Mouse (Mus musculus): ENCODE results near the gene Ing5.
A peak's percentile ranks its signal among the peaks of the same experiment; 100 is the strongest.
"Not testable (repeated sequence)": the region's sequence is repeated elsewhere in the genome, so short reads cannot be mapped to it uniquely, and the experiment has no call there.

Gene Ing5

DNA sequence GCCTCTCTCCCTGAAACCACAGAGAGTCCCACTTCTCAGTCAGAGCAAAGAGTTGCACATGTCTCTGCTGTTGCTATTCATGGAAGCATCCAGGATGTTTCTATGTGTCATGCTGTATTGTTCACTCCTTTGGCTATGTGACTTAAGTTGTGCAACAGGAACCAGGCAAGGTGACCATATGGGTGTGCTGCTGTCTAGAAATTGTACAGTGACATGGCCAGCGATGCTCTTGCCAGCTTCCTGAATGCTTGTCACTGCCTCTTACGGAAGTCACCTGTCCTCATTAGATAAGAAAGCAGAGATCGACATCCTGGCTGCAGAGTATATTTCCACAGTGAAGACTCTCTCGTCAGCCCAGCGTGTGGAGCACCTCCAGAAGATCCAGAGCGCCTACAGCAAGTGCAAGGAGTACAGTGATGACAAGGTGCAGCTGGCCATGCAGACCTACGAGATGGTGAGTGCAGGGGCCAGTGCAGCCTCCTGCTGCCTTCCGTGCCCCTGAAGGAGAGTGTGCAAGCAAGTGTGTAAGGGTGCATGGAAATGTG lies 7.8 kb downstream of the Ing5 start:
- peak; percentile 57 for DNase-seq

DNA sequence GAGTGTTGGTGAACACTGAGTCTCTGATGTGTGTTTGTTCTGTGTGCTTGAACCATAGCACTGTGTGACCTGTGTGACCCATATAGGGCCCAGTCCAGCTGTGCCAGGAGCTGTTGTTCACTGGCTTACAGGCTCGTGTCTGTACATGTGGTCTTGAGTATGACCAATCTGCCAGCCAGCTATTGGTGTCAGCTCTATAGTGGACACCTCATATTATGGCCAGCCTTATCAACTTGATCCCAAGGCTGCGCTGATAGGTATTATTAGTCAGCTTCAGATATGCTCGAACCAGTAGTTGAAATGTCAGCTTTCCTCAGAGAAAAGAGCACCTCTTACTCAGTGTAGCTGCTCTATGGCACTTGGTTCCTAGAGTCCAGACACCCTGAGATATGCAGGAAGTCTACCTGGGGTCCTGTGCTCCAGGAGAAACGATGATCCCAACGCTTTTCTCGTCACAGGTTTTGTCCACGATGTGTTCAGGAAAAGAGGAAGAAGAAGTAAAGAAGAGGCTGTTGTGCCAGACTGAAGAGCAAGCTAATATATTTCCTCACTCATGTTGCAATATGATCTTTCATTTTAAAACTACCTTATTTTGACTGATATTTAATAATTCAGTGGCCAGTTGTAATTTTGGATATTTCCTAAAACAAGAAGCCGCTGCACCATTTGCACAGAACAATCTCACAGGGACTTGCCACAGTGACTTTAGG lies 14.2 kb downstream of the Ing5 start:
- DNase-seq: no peak

DNA sequence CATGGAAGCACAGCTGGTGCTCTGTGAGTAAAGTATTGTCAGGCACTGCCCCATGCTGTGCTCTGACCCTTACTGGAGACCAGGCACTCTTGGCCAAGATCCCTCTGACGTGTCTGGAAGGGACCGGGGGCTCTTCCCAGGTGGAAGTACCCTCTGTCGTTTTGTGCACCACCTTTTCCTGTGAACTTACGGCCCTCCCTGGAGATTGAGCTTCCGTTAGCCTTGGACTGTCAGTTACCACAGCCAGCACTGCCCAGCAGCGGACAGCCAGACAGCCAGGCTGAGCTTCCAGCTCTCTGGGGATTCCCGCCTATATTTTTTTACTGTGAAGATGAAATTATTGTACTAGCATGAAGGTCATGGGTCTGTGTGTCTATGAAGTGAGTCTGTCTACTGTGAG lies 15.0 kb downstream of the Ing5 start:
- DNase-seq: no peak

DNA sequence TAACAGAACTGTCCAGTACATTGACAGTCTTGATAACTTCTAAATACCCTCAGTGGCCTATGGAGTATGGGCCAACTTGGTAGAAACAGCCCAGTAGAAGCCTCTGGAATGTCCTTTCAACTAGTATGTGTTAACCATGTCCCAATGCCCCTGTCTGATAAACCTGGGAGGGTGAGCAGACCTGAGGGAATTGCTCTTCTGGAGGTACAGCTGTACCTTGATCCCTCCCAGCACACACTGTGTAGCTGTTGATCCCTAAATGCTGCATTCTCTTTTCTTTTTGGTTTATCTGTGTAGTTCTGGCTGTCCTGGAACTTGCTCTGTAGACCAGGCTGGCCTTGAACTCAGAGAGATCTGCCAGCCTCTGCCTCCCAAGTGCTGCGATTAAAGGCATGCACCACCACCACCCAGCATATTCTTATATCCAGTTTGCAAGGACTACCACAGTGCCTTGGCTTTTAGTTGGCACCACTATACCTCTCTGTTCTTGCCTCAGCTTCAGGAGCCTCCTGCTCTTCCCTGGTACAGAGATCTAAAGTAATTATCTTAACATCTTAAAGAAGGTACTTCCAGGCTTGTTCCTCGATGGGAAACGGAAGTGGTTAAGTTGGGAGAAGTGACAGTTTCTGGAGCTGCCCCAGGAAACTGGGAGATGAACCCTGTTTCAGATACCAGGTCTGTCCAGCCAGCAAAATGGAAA lies 20.2 kb downstream of the Ing5 start:
- DNase-seq: peak; percentile 47

DNA sequence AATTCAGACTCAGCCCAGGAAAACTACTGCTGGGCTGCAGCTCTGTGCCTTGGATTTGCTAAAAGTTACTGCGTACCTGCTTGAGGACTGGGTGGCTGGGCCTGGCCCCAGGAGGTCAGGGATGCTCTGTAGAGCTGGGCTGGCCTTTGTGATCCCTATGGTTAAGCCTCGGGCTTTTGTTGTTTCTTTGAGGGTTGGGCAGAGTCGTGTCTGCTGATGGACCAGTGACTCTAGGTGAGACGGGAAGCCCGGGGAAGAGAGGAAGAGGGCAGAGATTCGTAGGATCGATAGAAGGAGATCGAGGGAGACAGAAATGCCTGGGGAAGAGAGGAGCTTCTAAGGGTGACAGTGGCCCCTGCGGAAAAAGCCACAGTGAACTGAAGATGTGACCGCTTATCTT lies 20.8 kb downstream of the Ing5 start, which contains the start of gene D2hgdh:
Gene D2hgdh (plus strand): TSS at position 301 of the 400 bp plus-strand sequence.
- no peak for DNase-seq

DNA sequence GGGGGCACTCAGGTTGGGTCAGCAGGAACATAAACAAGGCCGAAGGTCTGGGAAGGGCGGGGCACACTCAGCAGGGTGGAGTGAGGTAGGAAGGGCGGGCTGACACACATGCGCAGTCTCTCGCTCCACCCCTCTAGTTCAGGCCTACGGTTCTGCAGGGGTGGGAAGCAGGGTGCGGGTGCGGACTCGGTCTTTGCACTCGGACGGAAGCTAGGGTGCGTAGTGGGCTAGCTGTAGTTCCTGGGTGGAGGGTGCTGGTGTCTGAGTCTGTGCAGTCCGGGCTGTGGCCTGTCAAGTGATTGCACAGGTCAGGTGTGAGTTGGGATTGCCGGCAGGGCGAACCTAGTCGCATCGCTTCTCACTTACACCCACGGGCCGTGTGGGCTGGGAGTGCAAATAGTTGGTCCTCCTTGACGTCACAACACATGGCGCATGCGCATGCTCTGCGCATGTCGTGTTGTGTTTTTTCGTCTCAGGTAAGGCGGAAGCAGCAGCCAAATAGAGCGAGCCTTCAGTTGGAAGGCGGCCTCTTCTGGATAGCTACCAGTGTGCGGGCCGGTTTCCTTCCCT lies 21.4 kb downstream of the Ing5 start:
- peak; percentile 98 for DNase-seq

DNA sequence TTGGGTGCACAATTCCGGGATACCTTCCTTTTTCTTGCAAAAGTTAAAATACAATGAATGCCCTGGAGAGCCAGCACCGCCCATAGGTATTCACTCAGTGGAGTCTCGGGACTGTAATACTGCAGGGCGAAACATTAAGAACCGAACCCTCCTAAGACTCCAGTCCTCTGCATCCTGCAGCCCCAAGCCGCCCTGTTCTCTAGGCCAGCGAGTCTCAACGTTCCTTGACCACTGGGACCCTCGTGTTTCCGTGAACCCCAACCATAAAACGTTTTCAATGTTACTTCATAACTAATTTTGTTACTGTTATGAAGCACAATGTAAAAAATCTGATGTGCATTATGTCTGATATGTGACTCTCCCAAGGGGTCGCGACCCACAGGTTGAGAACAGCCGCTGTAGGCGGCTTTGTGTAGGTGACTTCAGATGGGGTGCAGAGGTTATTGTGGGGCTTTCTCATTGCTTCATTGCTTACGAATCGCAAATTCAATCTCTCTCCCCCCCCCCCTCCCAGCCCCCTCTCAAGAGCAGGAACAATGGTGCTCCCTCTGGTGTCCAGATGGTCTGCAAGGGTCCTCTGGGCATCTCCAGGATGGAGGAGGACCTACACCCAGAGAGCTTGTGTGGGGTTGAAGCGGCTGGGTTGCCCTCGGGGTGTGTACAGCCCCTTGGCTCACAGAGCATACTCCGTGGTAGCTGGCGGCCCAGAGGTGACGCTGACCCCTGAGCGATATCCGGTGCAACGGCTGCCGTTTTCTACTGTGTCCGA lies 22.2 kb downstream of the Ing5 start:
- DNase-seq: peak; percentile 72

DNA sequence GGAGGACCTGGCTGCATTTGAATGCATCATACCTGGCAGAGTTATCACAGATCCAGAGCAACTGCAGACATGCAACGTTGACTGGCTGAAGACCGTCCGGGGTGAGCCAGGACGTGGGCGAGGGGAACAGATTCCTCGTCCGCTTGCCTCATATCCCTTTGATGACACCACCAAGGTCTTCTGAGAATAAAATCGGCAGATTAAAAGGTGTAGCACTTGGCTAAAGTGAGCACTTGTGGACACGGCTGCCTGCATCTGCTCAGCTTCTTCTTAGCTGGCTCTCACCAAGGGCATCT lies 22.7 kb downstream of the Ing5 start:
- peak; percentile 74 for DNase-seq

DNA sequence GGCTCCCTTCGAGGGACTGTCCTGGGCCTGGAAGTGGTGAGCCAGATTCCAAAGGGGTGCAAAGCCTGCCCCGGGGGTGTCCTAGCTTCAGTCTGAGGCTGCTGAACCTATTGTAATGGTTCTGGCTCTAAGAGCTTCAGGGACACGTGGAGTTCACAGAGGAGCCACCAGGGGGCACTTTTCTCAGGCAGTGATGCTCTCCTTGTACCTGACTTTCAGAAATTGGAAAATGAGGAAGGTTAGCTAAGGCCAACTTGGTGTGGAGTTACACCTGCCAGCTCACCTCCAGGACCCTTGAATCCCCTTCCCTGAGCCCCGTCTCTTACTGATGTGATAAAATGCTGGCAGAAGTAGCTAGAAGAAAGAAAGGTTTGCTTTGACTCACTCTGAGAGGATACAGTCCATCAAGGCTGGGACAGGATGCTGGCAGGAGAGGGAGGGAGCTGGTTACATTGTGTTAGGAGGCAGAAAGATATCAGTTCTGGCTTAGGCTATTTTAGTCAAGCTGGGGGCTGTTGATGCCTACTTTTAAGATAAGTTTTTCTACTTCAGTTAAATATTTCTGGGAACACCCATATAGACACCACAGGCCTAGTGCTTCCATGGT lies 29.1 kb downstream of the Ing5 start:
- not testable (repeated sequence) for DNase-seq

DNA sequence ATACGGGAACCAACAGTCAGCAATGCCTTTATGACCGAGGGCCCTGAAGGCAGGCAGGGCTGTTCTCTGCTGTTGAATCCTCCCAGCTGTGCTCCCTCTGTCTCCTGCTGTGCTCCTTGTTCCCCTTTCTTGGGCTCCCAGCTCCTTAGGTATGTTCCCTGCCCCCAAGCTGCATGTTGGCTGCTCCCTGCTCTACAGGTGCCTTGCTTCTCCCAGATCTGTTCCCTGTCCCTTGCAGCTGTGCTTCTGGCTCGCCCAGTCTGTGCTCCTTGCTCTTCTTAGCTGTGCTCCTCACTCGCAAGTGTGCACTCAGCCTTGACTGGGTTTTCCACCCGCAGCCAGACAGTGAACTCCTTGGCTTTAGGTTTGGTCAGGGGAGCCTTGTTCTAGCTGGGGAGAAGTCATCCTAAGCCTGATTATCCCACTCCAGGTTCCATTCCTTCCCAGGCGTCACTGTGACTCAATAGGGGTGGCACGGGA lies 30.9 kb downstream of the Ing5 start:
- DNase-seq: no peak

DNA sequence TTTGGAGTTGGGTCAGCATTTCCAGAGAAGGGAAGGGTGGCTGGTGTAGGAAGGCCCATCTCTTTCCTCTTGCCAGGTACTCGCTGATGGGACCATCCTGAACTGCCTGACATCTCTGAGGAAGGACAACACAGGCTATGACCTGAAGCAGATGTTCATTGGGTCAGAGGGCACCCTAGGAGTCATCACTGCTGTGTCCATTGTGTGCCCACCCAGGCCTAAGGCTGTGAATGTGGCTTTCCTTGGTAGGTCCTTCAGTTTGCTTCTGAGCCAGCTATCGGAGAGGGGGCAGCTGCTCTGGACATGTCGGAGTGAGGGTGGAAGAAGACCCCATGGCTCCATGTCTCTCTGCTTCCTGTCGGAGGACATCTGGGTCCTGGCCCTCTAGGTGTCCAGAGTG lies 31.4 kb downstream of the Ing5 start:
- DNase-seq: no peak

DNA sequence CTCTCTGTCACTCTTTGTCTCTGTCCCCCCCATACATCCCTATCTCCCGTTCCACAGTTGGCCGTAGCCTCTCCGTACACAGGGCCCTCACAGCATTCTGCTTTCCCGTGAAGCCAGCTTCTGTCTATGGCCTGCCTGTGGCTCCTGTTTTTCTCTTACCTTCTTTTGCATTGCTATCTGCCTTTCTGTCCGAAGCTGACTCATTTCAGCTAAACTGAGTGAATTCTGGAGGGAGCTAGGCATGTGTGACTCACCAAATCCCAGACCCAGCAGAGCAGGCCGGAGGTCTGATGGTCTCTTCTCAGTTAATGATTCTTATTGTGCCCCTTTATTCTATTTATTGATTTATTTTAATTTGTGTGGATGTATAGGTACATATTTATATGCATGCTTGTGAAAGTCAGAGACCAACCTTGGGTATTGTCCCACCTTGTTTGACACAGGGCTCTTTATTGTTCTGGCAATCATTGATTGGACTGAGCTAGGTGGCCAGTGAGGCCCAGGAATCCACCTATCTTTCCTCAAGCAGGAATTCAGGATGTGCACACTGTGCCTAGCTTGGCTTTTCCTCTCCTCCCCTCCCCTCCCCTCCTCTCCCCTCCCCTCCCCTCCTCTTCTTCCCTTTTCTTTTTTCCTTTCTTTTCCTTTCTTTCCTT lies 32.2 kb downstream of the Ing5 start:
- no peak for DNase-seq

DNA sequence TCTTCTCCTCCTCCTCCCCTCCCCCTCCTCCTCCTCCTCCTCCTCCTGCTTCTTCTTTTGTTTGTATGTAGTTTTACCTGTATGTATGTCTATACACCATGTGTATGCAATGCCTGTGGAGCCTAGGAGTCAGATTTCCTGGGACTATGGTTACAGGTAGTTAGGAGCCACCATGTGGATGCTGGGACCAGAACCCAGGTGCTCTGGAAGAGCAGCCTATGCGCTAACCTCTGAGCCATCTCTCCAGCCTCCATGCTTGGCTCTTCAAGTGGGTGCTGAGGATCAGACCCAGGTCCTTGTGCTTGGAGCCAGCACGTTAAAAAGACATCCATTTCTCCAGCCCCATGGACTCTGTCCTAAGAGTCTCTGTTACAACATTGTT lies 32.8 kb downstream of the Ing5 start:
- no peak for DNase-seq

DNA sequence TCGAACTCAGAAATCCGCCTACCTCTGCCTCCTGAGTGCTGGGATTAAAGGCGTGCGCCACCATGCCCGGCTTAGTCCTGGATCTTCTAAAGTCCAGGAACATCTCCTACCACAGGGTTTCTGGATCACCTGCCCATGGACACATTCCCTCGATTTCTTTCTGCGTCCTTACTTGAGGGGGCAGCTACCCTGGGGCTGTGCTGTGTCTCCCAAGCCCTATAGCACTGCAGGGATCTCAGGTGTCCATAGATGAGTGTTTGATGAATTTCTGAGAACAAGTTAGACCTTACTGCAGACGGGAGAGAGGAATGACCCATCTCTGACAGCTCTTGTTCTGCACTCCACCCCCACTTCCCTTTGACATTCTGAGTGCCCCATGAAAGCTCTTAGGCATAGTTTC lies 33.6 kb downstream of the Ing5 start:
- DNase-seq: no peak

DNA sequence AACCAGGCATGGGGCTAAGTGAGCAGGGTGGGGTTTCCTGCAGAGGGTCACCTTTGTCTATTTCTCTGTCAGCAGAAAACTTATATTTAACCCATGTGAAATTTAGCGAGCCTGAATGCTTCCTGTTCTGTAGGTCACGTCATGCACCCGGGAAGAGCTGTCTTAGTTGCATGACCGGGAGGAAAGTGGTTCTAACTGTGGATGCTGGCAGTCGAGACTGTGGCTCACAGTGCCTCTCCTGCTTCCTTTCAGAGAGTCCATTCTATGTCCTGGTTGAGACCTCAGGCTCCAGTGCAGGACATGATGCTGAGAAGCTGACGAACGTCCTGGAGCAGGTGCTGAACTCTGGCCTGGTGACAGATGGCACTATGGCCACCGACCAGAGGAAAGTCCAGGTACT lies 34.8 kb downstream of the Ing5 start:
- DNase-seq: not testable (repeated sequence)

DNA sequence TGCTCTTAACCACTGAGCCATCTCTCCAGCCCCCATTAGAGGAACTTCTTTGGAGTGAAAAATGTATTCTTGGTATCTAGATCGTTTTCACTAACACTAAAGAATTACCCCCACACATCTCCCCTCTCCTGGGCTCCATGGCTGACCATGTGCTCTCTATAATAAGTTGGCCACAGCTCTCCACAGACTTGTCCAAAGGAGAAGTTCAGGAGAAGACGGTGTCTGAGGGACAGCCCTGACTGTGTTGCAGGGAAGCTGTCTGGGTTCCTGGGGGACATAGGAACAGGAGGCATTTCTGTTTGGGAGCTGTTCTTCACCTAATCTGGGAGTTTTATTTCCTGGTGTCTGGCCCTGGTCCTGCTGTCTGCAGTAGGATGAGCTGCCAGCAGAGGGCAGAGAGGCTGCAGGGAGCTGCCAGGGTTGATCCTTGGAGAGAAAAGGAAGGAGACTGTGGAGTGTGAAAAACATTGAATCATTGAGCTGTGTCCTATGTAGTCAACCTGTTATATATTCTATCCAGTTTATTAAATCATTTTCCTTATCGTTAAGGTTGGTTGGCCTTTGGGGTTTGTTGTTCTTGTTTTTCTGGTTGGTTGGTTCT lies 42.1 kb downstream of the Ing5 start:
- DNase-seq: not testable (repeated sequence)

DNA sequence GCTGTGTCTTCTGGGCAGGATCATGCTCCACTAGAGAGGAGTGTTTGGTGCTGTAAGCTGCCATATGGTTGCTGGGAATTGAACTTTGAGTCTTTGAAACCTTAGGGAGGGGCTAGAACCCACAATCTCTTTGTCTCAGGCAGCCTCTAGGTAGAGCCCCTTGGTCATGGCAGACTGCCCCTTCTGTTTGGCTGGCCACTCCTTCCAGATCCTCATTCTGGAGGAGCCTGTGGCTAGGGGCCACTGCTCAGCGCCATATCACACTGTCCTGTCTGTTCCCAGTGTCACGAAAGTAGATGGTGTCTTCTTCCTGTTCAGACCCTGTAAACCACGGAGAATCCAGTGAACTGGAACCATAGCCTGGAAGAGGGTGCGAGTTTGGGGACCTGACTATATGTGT lies 52.0 kb downstream of the Ing5 start:
- DNase-seq: not testable (repeated sequence)

DNA sequence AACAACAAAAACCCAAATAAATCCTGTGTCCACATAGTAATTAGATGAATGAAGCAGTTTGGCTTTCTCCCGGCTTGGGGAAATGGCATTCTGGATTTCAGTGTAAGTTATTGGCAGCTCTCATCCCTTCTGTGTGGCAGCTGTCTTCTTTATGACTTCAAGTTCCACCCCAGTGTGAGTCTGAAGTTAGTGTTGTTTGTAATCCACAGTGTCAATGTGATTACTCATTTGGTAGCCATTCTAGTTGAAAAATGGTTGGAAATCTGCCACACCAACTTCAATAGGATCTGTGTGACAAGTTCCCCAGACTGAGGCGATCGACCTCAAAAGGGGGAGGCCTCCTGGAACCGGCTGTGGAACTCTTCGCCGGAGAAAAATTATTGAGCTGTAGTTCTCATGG lies 53.6 kb downstream of the Ing5 start:
- DNase-seq: no peak

DNA sequence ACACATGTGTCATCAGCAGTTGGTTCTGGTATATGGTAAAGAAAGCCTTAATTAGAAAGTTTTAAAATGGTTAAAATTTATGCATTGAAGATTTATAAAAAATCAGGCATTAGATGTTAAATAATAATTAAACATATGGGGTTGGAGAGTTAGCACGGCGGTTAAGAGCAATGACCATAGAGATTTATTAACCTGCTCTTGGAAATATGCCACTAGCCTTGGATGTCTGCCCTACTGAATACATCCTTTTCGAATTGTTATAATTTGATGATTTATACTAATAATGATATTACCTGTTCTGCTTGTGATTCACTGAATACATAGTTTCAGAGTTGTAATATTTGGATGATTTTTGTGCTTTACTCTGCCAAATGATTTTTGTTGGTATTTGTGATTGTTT lies 54.2 kb downstream of the Ing5 start:
- no peak for DNase-seq

DNA sequence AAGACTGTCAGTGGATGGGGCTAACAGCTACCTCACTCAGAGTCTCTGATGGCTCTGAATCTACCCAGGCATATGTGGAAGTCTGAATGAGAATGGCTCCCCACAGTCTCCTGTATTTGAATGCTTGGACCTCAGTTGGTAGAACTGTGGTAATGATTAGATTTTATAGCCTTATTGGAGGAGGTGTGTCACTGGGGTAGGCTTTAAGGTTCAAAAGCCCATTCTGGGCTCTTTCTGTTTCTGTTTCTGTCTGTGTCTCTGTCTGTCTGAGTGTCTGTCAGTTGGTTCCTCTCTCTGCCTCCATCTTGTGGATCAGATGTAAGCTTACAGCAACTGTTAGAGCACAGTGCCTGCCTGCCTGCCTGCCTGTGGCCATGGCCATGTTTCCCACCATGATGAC lies 55.9 kb downstream of the Ing5 start:
- DNase-seq: no peak

DNA sequence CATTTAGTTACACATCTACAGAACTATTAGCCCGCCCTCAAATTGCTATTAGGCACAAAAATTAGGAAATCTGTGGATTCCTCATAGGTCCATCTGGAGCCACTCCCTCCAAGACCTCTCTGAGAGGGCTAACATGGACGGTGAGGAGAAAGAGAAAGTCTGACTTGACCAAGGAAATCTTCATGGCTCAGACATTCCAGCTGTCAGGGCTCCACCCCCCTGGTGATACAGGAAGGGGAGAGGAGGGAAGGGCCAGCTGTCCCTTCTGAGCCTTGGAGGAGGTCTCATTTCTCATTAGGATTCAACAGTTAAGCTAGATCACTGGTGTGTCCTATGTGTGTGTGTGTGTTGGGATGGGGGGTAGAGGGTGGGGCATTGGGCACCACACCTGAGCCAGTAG lies 57.3 kb downstream of the Ing5 start, which contains the start of gene Gal3st2:
Gene Gal3st2 (plus strand): TSS at position 259 of the 400 bp plus-strand sequence.
- DNase-seq: not testable (repeated sequence)
